ENCODE assay signal across 18 mouse cellular contexts in genomic region chr15:69387466-69387865, GRCm38 (mm10).
A peak's percentile ranks its signal among the peaks of the same experiment; 100 is the strongest.
DNase-seq lines count a peak whose midpoint lies in the region; TF ChIP-seq lines count a peak whose summit lies in the region.
"Had no signal": no experiment of that assay in that cellular context is flagged by ENCODE, and none has a peak within 500 bp of the region (broad histone marks: within the 10 kb centered on the region; RNA-seq: fewer than 3 reads in every experiment).

No protein-coding gene starts in this region.

- no peak for TF ChIP-seq CTCF in left cerebral cortex, adult 2 months (IDR thresholded peaks at IDR 0.05)

- H3K4me3 ChIP-seq in left cerebral cortex, adult 2 months: no peak overlapping the region
- H3K4me3 ChIP-seq: heart, embryonic 10.5 days; hindbrain, embryonic 15.5 days; midbrain, embryonic 10.5 days had no signal

- intact Hi-C loops in left cerebral cortex, adult 2 months (cut with DNase I): no loop called here
- intact Hi-C loops in left cerebral cortex, postnatal 25 days (cut with DNase I): no loop called here

- H3K27ac ChIP-seq in left cerebral cortex, adult 2 months: peak overlapping the region; percentile 24; the same call in 1 of the 2 replicates
- H3K27ac ChIP-seq: heart, embryonic 10.5 days; hindbrain, embryonic 15.5 days; midbrain, embryonic 10.5 days had no signal

- peak; percentile 60 to 68 for DNase-seq in cerebellum, postnatal 10 days
- no peak for DNase-seq in cerebellum, adult 11 months
- peak in 1 of 2 experiments; percentile 15 for DNase-seq in left cerebral cortex, adult 2 months (ENCODE audit: extremely low spot score in 1 of 2, low spot score in 2 of 2)
- DNase-seq in left cerebral cortex, adult 11 months (ENCODE audit: low spot score): no peak
- DNase-seq in layer of hippocampus, adult 8-10 months (ENCODE audit: low spot score in 2 of 2): peak; percentile 60 to 75
- DNase-seq in left cerebral cortex, postnatal 25 days (ENCODE audit: low spot score in 2 of 2): peak; percentile 12 to 24
- DNase-seq in urinary bladder, postnatal 14 days (ENCODE audit: low spot score): no peak
- no peak for DNase-seq in heart, adult 8-10 months (ENCODE audit: low spot score)
- DNase-seq: adrenal gland, postnatal 25 days; cerebellum, postnatal 25 days; gastrocnemius, postnatal 36 days; heart, postnatal 10 days; kidney, postnatal 14 days; liver; lung, adult 18-20 months had no signal

Comparison
In these comparisons a context has a peak if more than half of its experiments do, and no peak if none do; other contexts are left out.
1. DNase-seq: peak in cerebellum, postnatal 10 days (2 of 2), layer of hippocampus, adult 8-10 months (2 of 2) and left cerebral cortex, postnatal 25 days (2 of 2); none in cerebellum, adult 11 months (single experiment), left cerebral cortex, adult 11 months (single experiment), urinary bladder, postnatal 14 days (single experiment) and heart, adult 8-10 months (single experiment).